ENCODE assay signal across 17 mouse cellular contexts in genomic region chr2:76949774-76950173, GRCm38 (mm10). TPM values are rescaled to one million over a fixed set of nuclear protein-coding genes. Genes with fewer than 3 reads are reported as not detected.
"Had no signal": no experiment of that assay in that cellular context is flagged by ENCODE, and none has a peak within 500 bp of the region (broad histone marks: within the 10 kb centered on the region; RNA-seq: fewer than 3 reads in every experiment).

No protein-coding gene starts in this region.

- DNase-seq: liver, postnatal 0 days; lung, adult 2 months; lung, postnatal 14 days; lung, postnatal 36 days; right cerebral cortex, postnatal 14 days; thymus, adult 2 months; thymus, postnatal 25 days; thymus, postnatal 4 days had no signal

- H3K4me1 ChIP-seq: lung, embryonic 15.5 days; midbrain, embryonic 13.5 days; neural tube, embryonic 12.5 days; stomach, embryonic 15.5 days had no signal

- H3K9me3 ChIP-seq: lung, embryonic 15.5 days; midbrain, embryonic 13.5 days; neural tube, embryonic 12.5 days; stomach, embryonic 15.5 days had no signal

- H3K36me3 ChIP-seq: lung, embryonic 15.5 days; midbrain, embryonic 13.5 days; neural tube, embryonic 12.5 days; stomach, embryonic 15.5 days had no signal

- H3K4me2 ChIP-seq: lung, embryonic 15.5 days; midbrain, embryonic 11.5 days; midbrain, embryonic 13.5 days; neural tube, embryonic 12.5 days; stomach, embryonic 15.5 days had no signal

- H3K27me3 ChIP-seq: lung, embryonic 15.5 days; midbrain, embryonic 13.5 days; neural tube, embryonic 12.5 days; stomach, embryonic 15.5 days had no signal

- ATAC-seq: liver, postnatal 0 days; lung, postnatal 0 days; midbrain, embryonic 13.5 days; midbrain, embryonic 16.5 days had no signal

- H3K4me3 ChIP-seq: lung, embryonic 15.5 days; midbrain, embryonic 13.5 days; neural tube, embryonic 12.5 days; stomach, embryonic 15.5 days had no signal

- H3K9ac ChIP-seq: liver, postnatal 0 days; lung, embryonic 15.5 days; midbrain, embryonic 13.5 days; neural tube, embryonic 12.5 days; stomach, embryonic 15.5 days had no signal

- H3K27ac ChIP-seq: lung, embryonic 15.5 days; macrophage; midbrain, embryonic 13.5 days; neural tube, embryonic 12.5 days; stomach, embryonic 15.5 days; stomach, postnatal 0 days had no signal

RNA-seq across cellular contexts. Expression of gene Ttn, which starts 32.6 kb away (rescaled TPM):
- polyA plus RNA-seq: macrophage had no signal
